Mouse (Mus musculus) spleen, postnatal 36 days (tissue): ENCODE data around the gene Ctla4.
A peak's percentile ranks its signal among the peaks of the same experiment; 100 is the strongest.

ENCODE experiments used
- DNase-seq, 2 experiments: peaks; one replicate each; pipeline ENCODE4 v3.0.0; 2022; ENCODE audit warnings: low spot score in 2 of 2, mixed read lengths in 1 of 2

Gene Ctla4

GRCm38 (mm10) chr1:60960451-60960850 lies 73.7 kb downstream of the Ctla4 start:
- no peak for DNase-seq

DNA sequence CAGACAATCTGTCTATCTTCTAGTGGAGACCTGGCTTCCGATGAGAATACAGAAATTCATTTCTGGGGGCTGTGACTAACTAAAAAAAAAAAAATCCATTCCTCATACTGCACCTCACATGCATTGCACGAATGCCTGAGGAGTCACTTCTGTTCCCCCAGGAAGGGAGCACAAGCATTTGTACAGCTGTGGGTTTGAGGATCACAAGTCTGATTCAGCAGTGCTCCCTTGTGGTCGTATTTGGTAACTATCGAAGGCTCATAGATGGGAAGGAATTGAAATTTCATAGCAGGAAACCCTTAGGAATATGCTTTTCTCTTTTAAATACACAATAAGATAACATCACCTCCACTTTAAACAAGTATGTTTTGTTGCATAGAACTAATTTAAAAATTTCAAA lies 74.3 kb downstream of the Ctla4 start:
- peak; percentile 22 to 34 for DNase-seq

GRCm38 (mm10) chr1:60962095-60962494 lies 75.3 kb downstream of the Ctla4 start:
- no peak for DNase-seq
